Mouse (Mus musculus): ENCODE measurements at regions not wholly inside any gene's neighbourhood (a gene's known extent, or its start where the extent isn't known, plus 50 kb on each side); places are given as distances from the start of the nearest gene placed in this dataset.

GRCm38 (mm10) chr1:73392077-73392476, 376.4 kb upstream of the Tnp1 start:
- TF ChIP-seq CTCF (conservative IDR thresholded peaks at IDR 0.05 in 1 of 2, IDR thresholded peaks at IDR 0.05 in 1 of 2; ENCODE audit: low read depth in 2 of 2, low read length in 2 of 2): no peak
- no peak for TF ChIP-seq POLR2A (IDR thresholded peaks at IDR 0.05; ENCODE audit: low read depth, low read length)
- TF ChIP-seq JUND (conservative IDR thresholded peaks at IDR 0.05; ENCODE audit: low read depth, low read length): no peak
- TF ChIP-seq E2F4 (IDR thresholded peaks at IDR 0.05; ENCODE audit: insufficient replicate concordance, low read depth, low read length): no peak
- TF ChIP-seq GABPA (IDR thresholded peaks at IDR 0.05; ENCODE audit: insufficient replicate concordance, low read depth, low read length): no peak
- no peak for TF ChIP-seq ZKSCAN1 (IDR thresholded peaks at IDR 0.05; ENCODE audit: borderline replicate concordance, low read depth, low read length)
- TF ChIP-seq NRF1 (IDR thresholded peaks at IDR 0.05; ENCODE audit: low read depth, low read length): no peak
- TF ChIP-seq MYC (IDR thresholded peaks at IDR 0.05; ENCODE audit: low read depth, low read length): no peak
- TF ChIP-seq EP300 (IDR thresholded peaks at IDR 0.05; ENCODE audit: low read length): no peak
- TF ChIP-seq KAT2A (IDR thresholded peaks at IDR 0.05; ENCODE audit: insufficient replicate concordance, low read length): no peak
- no peak for TF ChIP-seq ZC3H11A (IDR thresholded peaks at IDR 0.05; ENCODE audit: low read depth, low read length)
- no peak for TF ChIP-seq NELFE (IDR thresholded peaks at IDR 0.05; ENCODE audit: low read depth, low read length)
- TF ChIP-seq MEF2A (IDR thresholded peaks at IDR 0.05; ENCODE audit: borderline replicate concordance, low read depth, low read length): no peak
